Mouse (Mus musculus) heart, embryonic 16.5 days (tissue): ENCODE data around the gene Mfsd14a. TPM values are rescaled to one million over a fixed set of nuclear protein-coding genes. Genes with fewer than 3 reads are reported as not detected.
"Not testable (repeated sequence)": the region's sequence is repeated elsewhere in the genome, so short reads cannot be mapped to it uniquely, and the experiment has no call there.

Experiments used
- ATAC-seq: fragments of 200-750 bp; cut with Nextera tagmentation; replicated peaks from 2 replicates; pipeline ENCODE4 v1.8.0; 2017; ENCODE audit warnings: moderate number of reproducible peaks; ENCODE audit not compliant: insufficient read depth, low FRiP score; ENCODE audit errors: extremely low read depth
- H3K27ac ChIP-seq: fragments of 300-500 bp; sonication (generic); 2 replicates; pipeline ENCODE4 v1.5.1; 2014; ENCODE audit warnings: mild to moderate bottlenecking, low read length, control low read depth, moderate library complexity
- H3K27me3 ChIP-seq: fragments of 300-500 bp; sonication (generic); 2 replicates; pipeline ENCODE4 v1.6.1; 2014; ENCODE audit warnings: low read length, mixed read lengths; ENCODE audit not compliant: control insufficient read depth, insufficient read depth
- H3K36me3 ChIP-seq: fragments of 300-500 bp; sonication (generic); 2 replicates; pipeline ENCODE4 v1.6.1; 2014; ENCODE audit not compliant: control insufficient read depth, insufficient read depth
- H3K4me1 ChIP-seq: fragments of 300-500 bp; sonication (generic); 2 replicates; pipeline ENCODE4 v1.6.1; 2014; ENCODE audit warnings: low read length, mixed read lengths; ENCODE audit not compliant: control insufficient read depth, insufficient read depth
- H3K4me2 ChIP-seq: fragments of 300-500 bp; sonication (generic); 2 replicates; pipeline ENCODE4 v1.6.1; 2014; ENCODE audit warnings: low read depth, mild to moderate bottlenecking, control low read depth, low read length
- H3K4me3 ChIP-seq: fragments of 300-500 bp; sonication (generic); 2 replicates; pipeline ENCODE4 v1.5.1; 2014; ENCODE audit warnings: mild to moderate bottlenecking, control low read depth, low read length
- H3K9ac ChIP-seq: fragments of 300-500 bp; sonication (generic); 2 replicates; pipeline ENCODE4 v1.6.1; 2014; ENCODE audit warnings: low read length, control low read depth
- H3K9me3 ChIP-seq: fragments of 300-500 bp; sonication (generic); replicated peaks from 2 replicates; pipeline ENCODE4 v1.6.1; 2016; ENCODE audit warnings: low read length; ENCODE audit not compliant: control insufficient read depth
- WGBS: fragments of 180-500 bp; shearing (Covaris S2); extraction: QIAGEN DNeasy Blood & Tissue Kit; methylation state at CpG from one replicate; pipeline ENCODE4 v1.1.7; 2014; 5-methylcytosine and 5-hydroxymethylcytosine counted together
- polyA plus RNA-seq: library from polyadenylated mRNA; unstranded; fragments of >200 nt; fragmentation: Nextera tagmentation; extraction: Ambion mirVana; gene quantifications from 2 replicates; pipeline ENCODE4 v1.2.1, GENCODE M21; 2015

Mfsd14a gene
- polyA plus RNA-seq, 1 experiment from 2014 or later, result 57.3 TPM

DNA sequence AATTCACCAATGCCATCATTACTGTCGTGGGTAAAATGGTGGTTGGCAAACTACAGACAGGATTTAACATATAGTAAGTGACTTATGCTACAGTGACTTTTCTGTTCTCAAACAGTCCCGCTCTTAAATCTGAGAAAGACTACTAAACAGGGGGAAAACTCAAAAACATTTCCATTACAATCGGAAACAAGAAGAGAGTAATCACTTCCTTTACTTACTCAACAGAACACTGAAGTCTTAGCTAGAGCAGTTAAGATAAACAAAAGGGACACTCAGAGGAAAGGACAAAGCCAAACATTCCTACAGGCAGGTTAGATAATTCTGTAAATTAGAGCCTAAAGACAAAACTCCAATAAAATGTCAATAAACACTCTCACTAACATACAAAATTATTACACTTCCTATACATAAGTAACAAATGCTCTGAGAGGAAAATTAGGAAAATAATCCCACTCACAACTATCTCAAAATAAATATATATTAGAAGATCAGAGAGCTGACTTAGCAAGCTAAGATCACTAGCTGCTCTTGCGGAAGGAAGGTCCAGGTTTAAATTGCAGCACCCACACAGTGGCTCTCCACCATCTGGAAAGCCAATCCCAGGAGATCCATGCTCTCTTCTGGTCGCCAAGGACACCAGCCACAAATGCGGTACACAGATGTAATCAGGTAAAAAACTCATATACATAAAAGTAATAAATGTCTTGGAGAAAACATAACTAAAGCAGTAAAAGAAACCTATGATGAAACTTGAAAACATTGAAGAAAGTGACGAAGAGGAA lies 6.1 kb downstream of the Mfsd14a start:
- Histone ChIP-seq H3K4me1 (peaks cover 42% of the 10 kb centered on the region), H3K27me3 (no peaks in the 10 kb centered on the region), H3K9me3 (no peaks in the 10 kb centered on the region), H3K9ac (no peak overlapping the region), H3K27ac (no peak overlapping the region), H3K4me2 (no peak overlapping the region), H3K4me3 (no peak overlapping the region), H3K36me3 (no peaks in the 10 kb centered on the region)
- 78% methylated on average over 7 of the region's 7 CpGs for WGBS
- no peak for ATAC-seq

DNA sequence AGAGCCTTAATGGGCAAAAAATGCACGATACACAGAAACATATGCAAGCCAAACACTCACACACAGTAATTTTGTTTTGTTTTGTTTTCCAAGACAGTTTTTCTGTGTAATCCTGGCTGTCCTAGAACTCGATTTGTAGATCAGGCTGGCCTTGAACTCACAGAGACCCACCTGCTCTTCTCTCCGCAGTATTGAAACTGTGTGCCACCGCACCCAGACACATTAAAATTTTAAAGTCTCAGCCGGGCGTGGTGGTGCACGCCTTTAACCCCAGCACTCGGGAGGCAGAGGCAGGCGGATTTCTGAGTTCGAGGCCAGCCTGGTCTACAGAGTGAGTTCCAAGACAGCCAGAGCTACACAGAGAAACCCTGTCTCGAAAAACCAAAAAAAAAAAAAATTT lies 8.4 kb downstream of the Mfsd14a start:
- H3K4me3 ChIP-seq, H3K9me3 ChIP-seq, H3K36me3 ChIP-seq, ATAC-seq, H3K9ac ChIP-seq, H3K27me3 ChIP-seq, H3K27ac ChIP-seq, H3K4me2 ChIP-seq: not testable (repeated sequence)
- 94% methylated on average over 11 of the region's 11 CpGs for WGBS
- peaks cover 26% of the 10 kb centered on the region for H3K4me1 ChIP-seq

DNA sequence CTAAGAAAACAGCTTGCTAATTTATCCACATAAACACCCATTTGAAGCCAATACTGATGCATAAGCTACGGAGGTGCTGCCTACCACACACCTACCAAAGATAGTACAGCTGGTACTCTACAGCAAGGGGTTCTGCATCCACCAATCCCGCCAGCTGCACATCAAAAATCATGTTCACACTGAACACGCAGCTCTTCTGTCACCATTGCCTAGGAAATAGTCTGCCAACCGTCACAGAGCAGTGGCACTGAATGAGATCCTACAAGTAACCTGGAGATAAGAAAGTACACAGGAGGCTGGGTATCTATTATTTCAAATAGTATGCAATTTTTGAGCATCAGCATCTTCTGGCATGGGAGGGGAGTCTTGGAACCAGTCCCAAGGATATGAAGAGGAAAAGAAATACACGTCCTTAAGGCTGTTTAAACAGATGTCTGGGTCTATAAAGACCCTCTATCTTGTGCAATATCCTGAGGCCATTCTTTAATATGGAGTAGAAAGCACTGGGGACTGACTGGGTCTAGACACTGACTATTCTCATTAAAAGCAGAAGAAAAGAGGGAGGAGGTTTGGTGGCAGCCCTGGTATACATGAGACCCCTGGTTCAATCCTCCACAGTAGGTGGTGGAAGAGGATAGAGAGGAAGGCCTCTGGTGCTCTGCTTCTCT lies 9.1 kb downstream of the Mfsd14a start:
- Histone ChIP-seq H3K4me1 (peaks cover 23% of the 10 kb centered on the region), H3K9me3 (no peaks in the 10 kb centered on the region)
- 45% methylated on average over 5 of the region's 5 CpGs for WGBS

DNA sequence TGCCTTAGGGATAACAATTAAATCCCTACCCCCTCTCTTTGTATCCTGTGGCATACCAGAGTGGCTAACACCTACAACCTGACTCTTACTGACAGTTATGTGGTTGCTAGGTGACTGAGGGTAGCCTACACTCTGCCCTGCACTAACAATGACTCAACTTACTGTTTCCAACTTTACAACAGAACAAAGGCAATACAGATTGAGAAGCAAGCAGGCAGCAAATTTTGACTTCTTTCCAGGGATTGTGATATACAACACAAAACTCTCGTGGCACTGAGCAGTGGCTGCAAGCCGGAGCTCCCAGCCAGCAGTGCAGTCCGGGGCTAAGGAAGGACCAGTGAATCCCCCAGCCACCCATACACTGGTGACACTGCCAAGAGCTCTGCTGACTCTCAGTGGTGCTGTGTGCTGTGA lies 10.4 kb downstream of the Mfsd14a start:
- Histone ChIP-seq H3K4me3 (no peak overlapping the region), H3K9me3 (no peaks in the 10 kb centered on the region), H3K4me2 (no peak overlapping the region), H3K27me3 (no peaks in the 10 kb centered on the region), H3K9ac (no peak overlapping the region; the same call in 1 of the 2 replicates), H3K36me3 (peaks cover 11% of the 10 kb centered on the region), H3K27ac (no peak overlapping the region), H3K4me1 (peaks cover 19% of the 10 kb centered on the region)
- no peak for ATAC-seq
- WGBS, result 32% methylated on average over 3 of the region's 3 CpGs

More for the DNA sequence above, 9.1 kb downstream of the Mfsd14a start:
- Histone ChIP-seq H3K4me3 (no peak overlapping the region), H3K27ac (no peak overlapping the region), H3K4me2 (no peak overlapping the region), H3K27me3 (no peaks in the 10 kb centered on the region), H3K9ac (no peak overlapping the region), H3K36me3 (peaks cover 6% of the 10 kb centered on the region; the same call in 1 of the 2 replicates)
- ATAC-seq, result no peak

DNA sequence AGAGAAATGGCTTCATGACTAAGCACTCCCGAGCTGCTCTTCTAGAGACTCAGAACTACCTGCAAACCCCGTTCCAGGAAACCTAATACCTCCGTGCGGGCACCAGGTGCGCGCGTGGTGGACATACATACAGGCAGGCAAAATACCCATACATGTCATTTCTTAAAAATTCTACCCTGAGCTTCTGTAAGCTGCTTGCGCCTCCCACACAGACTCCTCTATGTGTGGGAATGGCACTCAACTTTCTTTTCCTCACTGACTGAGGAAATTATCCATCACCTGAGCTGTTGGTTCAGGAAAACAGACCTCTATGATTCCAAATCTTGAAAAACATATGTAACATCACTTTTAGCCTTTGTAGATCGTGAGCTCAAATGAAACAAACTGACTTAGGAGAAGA lies 11.8 kb downstream of the Mfsd14a start:
- Histone ChIP-seq H3K4me2 (no peak overlapping the region), H3K9ac (no peak overlapping the region), H3K36me3 (peaks cover 19% of the 10 kb centered on the region), H3K4me3 (no peak overlapping the region), H3K4me1 (peaks cover 17% of the 10 kb centered on the region), H3K27me3 (no peaks in the 10 kb centered on the region), H3K9me3 (no peaks in the 10 kb centered on the region), H3K27ac (no peak overlapping the region)
- ATAC-seq, result no peak
- 96% methylated on average over 9 of the region's 9 CpGs for WGBS

DNA sequence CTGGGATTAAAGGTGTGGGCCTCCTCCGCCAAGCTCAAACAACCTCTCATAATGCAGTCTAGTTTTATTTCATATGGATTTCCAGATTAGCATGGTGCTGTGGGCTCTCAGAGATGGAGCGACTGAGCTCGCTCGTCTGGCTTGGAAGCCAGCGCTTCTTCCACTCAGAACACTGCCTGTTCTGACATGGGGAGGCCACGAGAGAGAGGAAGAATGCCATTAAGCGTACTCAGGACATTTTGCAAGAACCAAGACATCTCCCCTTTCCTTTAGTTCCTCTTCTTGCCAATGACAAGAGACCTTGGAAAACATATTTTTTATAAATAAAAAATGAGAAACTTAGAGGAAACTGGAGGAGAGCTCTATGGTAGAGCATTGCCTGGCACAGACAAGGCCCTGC lies 13.7 kb downstream of the Mfsd14a start:
- Histone ChIP-seq H3K27me3 (no peaks in the 10 kb centered on the region), H3K27ac (no peak overlapping the region), H3K4me3 (no peak overlapping the region), H3K4me2 (no peak overlapping the region), H3K36me3 (peaks cover 28% of the 10 kb centered on the region), H3K9me3 (no peaks in the 10 kb centered on the region), H3K4me1 (peaks cover 16% of the 10 kb centered on the region), H3K9ac (no peak overlapping the region)
- ATAC-seq, result no peak
- 93% methylated on average over 7 of the region's 7 CpGs for WGBS

DNA sequence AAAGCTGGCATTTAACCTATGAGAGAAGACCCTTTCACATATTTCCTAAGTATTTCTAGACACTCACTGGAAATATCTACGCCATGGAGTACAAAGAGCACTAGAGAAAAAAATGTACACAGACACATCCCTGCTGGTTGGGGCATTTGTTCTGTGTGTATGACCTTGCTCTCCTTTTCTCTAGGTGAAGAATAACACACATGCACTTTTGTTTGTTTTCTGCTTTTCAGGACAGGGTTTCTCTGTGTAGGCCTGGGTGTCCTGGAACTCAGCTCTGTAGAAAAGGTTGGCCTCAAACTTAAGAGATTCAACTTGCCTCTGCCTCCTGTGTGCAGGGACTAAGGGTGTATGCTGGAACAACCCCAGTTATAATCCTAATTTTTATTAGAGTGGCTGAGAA lies 16.1 kb downstream of the Mfsd14a start:
- H3K36me3 ChIP-seq, result peaks cover 31% of the 10 kb centered on the region
- no peak overlapping the region for H3K27ac ChIP-seq
- no peaks in the 10 kb centered on the region for H3K9me3 ChIP-seq

DNA sequence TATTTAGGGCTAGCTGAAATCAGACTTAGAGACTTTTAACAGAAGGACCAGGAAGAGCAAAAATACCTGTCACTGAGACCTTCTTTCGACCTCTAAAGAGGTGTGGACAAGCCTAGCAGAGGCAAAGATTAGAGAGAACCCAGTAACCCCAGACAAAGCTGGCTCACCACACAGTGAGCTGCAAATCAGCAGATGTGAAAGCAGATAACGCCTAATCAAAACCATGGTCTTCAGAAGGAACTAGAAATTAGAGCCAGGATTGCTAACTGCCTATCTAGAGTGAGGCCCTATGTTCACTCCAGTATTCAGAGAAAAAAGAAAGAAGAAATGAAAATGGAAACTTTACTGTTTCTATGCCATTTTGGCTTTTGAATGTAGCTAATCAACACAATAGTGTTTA lies 20.1 kb downstream of the Mfsd14a start:
- no peaks in the 10 kb centered on the region for H3K9me3 ChIP-seq
- ATAC-seq, result no peak
- 81% methylated on average over 2 of the region's 2 CpGs for WGBS
- H3K27me3 ChIP-seq, result no peaks in the 10 kb centered on the region
- H3K36me3 ChIP-seq, result peaks cover 42% of the 10 kb centered on the region
- H3K4me3 ChIP-seq, result no peak overlapping the region
- no peak overlapping the region for H3K9ac ChIP-seq
- H3K27ac ChIP-seq, result no peak overlapping the region
- no peak overlapping the region for H3K4me2 ChIP-seq
- no peaks in the 10 kb centered on the region for H3K4me1 ChIP-seq

More for the DNA sequence above, 16.1 kb downstream of the Mfsd14a start:
- 91% methylated on average over 1 of the region's 1 CpGs for WGBS
- no peak overlapping the region for H3K9ac ChIP-seq
- no peak for ATAC-seq
- H3K4me1 ChIP-seq, result no peaks in the 10 kb centered on the region
- no peaks in the 10 kb centered on the region for H3K27me3 ChIP-seq
- no peak overlapping the region for H3K4me2 ChIP-seq
- H3K4me3 ChIP-seq, result no peak overlapping the region

DNA sequence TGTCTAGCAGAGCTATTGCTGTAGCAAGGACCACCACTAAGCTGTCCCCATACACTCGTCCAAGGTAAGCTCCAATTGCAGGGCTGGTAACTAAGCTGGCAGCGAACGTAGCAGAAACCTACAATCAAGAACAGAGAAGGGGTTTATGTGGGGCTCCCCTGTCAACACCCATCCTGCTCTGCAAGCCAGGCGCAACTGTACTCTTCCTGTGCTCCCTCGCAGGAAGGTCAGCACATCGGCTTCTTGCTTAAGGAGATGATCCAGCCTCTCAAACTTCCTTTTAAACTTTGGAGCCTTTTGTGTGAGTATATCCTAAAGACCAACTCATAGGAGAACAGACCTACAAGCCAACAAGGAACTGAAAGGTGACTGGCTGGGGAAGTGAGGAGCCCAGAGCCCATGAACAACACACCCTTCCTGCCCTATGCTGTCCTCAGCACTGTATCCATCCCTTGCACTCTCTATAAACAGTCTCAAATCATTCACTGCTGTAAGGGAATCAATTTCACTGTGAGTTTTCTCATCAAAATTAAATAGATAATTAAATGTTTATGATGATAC lies 20.6 kb downstream of the Mfsd14a start:
- 88% methylated on average over 6 of the region's 6 CpGs for WGBS
- ATAC-seq, result no peak
- Histone ChIP-seq H3K9ac (no peak overlapping the region), H3K27me3 (no peaks in the 10 kb centered on the region), H3K4me3 (no peak overlapping the region), H3K4me2 (no peak overlapping the region), H3K9me3 (no peaks in the 10 kb centered on the region), H3K36me3 (peaks cover 40% of the 10 kb centered on the region), H3K4me1 (no peaks in the 10 kb centered on the region), H3K27ac (no peak overlapping the region)
